Mouse (Mus musculus) erythroblast, embryonic 14.5 days (primary cell): ENCODE results near the gene Abcc9. TPM values are rescaled to one million over a fixed set of nuclear protein-coding genes. Genes with fewer than 3 reads are reported as not detected.

Experiments used
- H3K27me3 ChIP-seq: 2 replicates; pipeline ENCODE4 v1.6.1; 2012; ENCODE audit warnings: inconsistent platforms; ENCODE audit not compliant: control insufficient read depth
- H3K36me3 ChIP-seq: 2 replicates; pipeline ENCODE4 v1.6.1; 2012; ENCODE audit warnings: mild to moderate bottlenecking, inconsistent platforms; ENCODE audit not compliant: control insufficient read depth
- H3K4me1 ChIP-seq: 2 replicates; pipeline ENCODE4 v1.6.1; 2012; ENCODE audit warnings: inconsistent platforms; ENCODE audit not compliant: control insufficient read depth
- H3K4me3 ChIP-seq: replicated peaks from 2 replicates; pipeline ENCODE3; 2012; ENCODE audit warnings: moderate library complexity, mild to moderate bottlenecking, inconsistent platforms
- H3K9me3 ChIP-seq: 2 replicates; pipeline ENCODE4 v1.6.1; 2012; ENCODE audit warnings: low read length, inconsistent platforms, mixed read lengths; ENCODE audit not compliant: control insufficient read depth
- GATA1 ChIP-seq: IDR thresholded peaks from 2 replicates; pipeline ENCODE4 v1.6.1; 2012; ENCODE audit warnings: low read length, inconsistent platforms, mixed read lengths
- TAL1 ChIP-seq: IDR thresholded peaks from 3 replicates; pipeline ENCODE4 v1.6.1; 2012; ENCODE audit warnings: low read length, inconsistent platforms, mixed read lengths
- polyA plus RNA-seq: library from polyadenylated mRNA; stranded (reverse); fragments of >175 nt; gene quantifications from 2 replicates; pipeline ENCODE4 v1.2.3, GENCODE M21; 2012

The Abcc9 gene
- polyA plus RNA-seq, 1 experiment, result not detected

- Histone ChIP-seq H3K4me1 (no peaks in the 10 kb centered on the region), H3K9me3 (no peaks in the 10 kb centered on the region), H3K27me3 (no peaks in the 10 kb centered on the region), H3K4me3 (no peak overlapping the region), H3K36me3 (no peaks in the 10 kb centered on the region)
- TF ChIP-seq TAL1 (no peak), GATA1 (no peak)
These were observed 151.2 kb downstream of the Abcc9 start for GRCm38 (mm10) chr6:142550871-142551270.

GRCm38 (mm10) chr6:142548377-142548776 is 153.7 kb downstream of the Abcc9 start:
- TF ChIP-seq TAL1 (no peak), GATA1 (no peak)
- Histone ChIP-seq H3K27me3 (no peaks in the 10 kb centered on the region), H3K9me3 (no peaks in the 10 kb centered on the region), H3K36me3 (no peaks in the 10 kb centered on the region), H3K4me1 (no peaks in the 10 kb centered on the region), H3K4me3 (no peak overlapping the region)

GRCm38 (mm10) chr6:142545132-142545531 is 157.0 kb downstream of the Abcc9 start:
- Histone ChIP-seq H3K9me3 (no peaks in the 10 kb centered on the region), H3K4me1 (no peaks in the 10 kb centered on the region), H3K27me3 (no peaks in the 10 kb centered on the region), H3K36me3 (no peaks in the 10 kb centered on the region), H3K4me3 (no peak overlapping the region)
- no peak for TF ChIP-seq GATA1
- no peak for TF ChIP-seq TAL1

GRCm38 (mm10) chr6:142543648-142544047 is 158.5 kb downstream of the Abcc9 start:
- Histone ChIP-seq H3K9me3 (no peaks in the 10 kb centered on the region), H3K4me1 (no peaks in the 10 kb centered on the region), H3K36me3 (no peaks in the 10 kb centered on the region), H3K27me3 (no peaks in the 10 kb centered on the region), H3K4me3 (no peak overlapping the region)
- no peak for TF ChIP-seq GATA1
- TF ChIP-seq TAL1, result no peak

GRCm38 (mm10) chr6:142542800-142543175 is 159.3 kb downstream of the Abcc9 start:
- Histone ChIP-seq H3K36me3 (no peaks in the 10 kb centered on the region), H3K27me3 (no peaks in the 10 kb centered on the region), H3K4me3 (no peak overlapping the region), H3K4me1 (no peaks in the 10 kb centered on the region), H3K9me3 (no peaks in the 10 kb centered on the region)
- TF ChIP-seq GATA1 (no peak), TAL1 (no peak)

GRCm38 (mm10) chr6:142542082-142542799 is 159.9 kb downstream of the Abcc9 start:
- Histone ChIP-seq H3K36me3 (no peaks in the 10 kb centered on the region), H3K4me1 (no peaks in the 10 kb centered on the region), H3K27me3 (no peaks in the 10 kb centered on the region), H3K9me3 (no peaks in the 10 kb centered on the region), H3K4me3 (no peak overlapping the region)
- TF ChIP-seq TAL1 (no peak), GATA1 (no peak)

GRCm38 (mm10) chr6:142540561-142541160 is 161.5 kb downstream of the Abcc9 start:
- Histone ChIP-seq H3K36me3 (no peaks in the 10 kb centered on the region), H3K4me1 (no peaks in the 10 kb centered on the region), H3K27me3 (no peaks in the 10 kb centered on the region), H3K9me3 (no peaks in the 10 kb centered on the region), H3K4me3 (no peak overlapping the region)
- TF ChIP-seq GATA1, result no peak

GRCm38 (mm10) chr6:142540131-142540530 is 162.0 kb downstream of the Abcc9 start:
- H3K4me3 ChIP-seq, result no peak overlapping the region

GRCm38 (mm10) chr6:142538503-142538902 is 163.6 kb downstream of the Abcc9 start:
- Histone ChIP-seq H3K4me3 (no peak overlapping the region), H3K36me3 (no peaks in the 10 kb centered on the region), H3K27me3 (no peaks in the 10 kb centered on the region), H3K4me1 (no peaks in the 10 kb centered on the region), H3K9me3 (no peaks in the 10 kb centered on the region)
- no peak for TF ChIP-seq GATA1
- no peak for TF ChIP-seq TAL1

More at GRCm38 (mm10) chr6:142540131-142540530, 162.0 kb downstream of the Abcc9 start:
- TF ChIP-seq TAL1 (no peak), GATA1 (no peak)
- Histone ChIP-seq H3K9me3 (no peaks in the 10 kb centered on the region), H3K4me1 (no peaks in the 10 kb centered on the region), H3K36me3 (no peaks in the 10 kb centered on the region), H3K27me3 (no peaks in the 10 kb centered on the region)

Other genes with a start within 250 kb of the Abcc9 start
- gene Gys2, start 229.2 kb downstream of the Abcc9 start, polyA plus RNA-seq, result 0.01 TPM in 1 of 2 replicates, not detected in the other
- 0.12 TPM in 1 of 2 replicates, not detected in the other for gene Ldhb, start 194.4 kb downstream of the Abcc9 start, polyA plus RNA-seq
- 0.02 TPM in 1 of 2 replicates, not detected in the other for gene Kcnj8, start 130.7 kb downstream of the Abcc9 start, polyA plus RNA-seq
- 26.8 and 34.6 TPM in 2 replicates for gene Cmas, start 54.4 kb upstream of the Abcc9 start, polyA plus RNA-seq
- gene Sult6b2, start 102.2 kb upstream of the Abcc9 start, polyA plus RNA-seq, result not detected in 2 replicates